Mouse (Mus musculus): ENCODE results near the gene Ino80b. TPM values are rescaled to one million over a fixed set of nuclear protein-coding genes. Genes with fewer than 3 reads are reported as not detected.

The Ino80b gene
- polyA plus RNA-seq, 1 experiment = 35.0 TPM

GRCm38 (mm10) chr6:83107566-83108400 is 17.4 kb downstream of the Ino80b start:
- TF ChIP-seq CTCF (IDR thresholded peaks at IDR 0.05; ENCODE audit: control insufficient read depth, insufficient read depth, insufficient replicate concordance, low read depth, low read length) (peak; percentile 90), POLR2A (IDR thresholded peaks at IDR 0.05; ENCODE audit: control insufficient read depth, low read depth, low read length) (no peak)
- Histone ChIP-seq H3K27ac (ENCODE audit: control insufficient read depth, insufficient read depth, low read depth, low read length) (no peak overlapping the region), H3K27me3 (ENCODE audit: control insufficient read depth, insufficient read depth, low read length) (no peaks in the 10 kb centered on the region), H3K36me3 (ENCODE audit: control insufficient read depth, insufficient read depth, low read length) (no peaks in the 10 kb centered on the region), H3K4me1 (ENCODE audit: control insufficient read depth, insufficient read depth, low read length) (peaks cover 13% of the 10 kb centered on the region), H3K4me3 (ENCODE audit: control insufficient read depth, low read depth, low read length) (peak overlapping the region; percentile 97)

- Histone ChIP-seq H3K27me3 (ENCODE audit: control insufficient read depth, insufficient read depth, low read length) (no peaks in the 10 kb centered on the region), H3K27ac (ENCODE audit: control insufficient read depth, insufficient read depth, low read depth, low read length) (no peak overlapping the region), H3K4me3 (ENCODE audit: control insufficient read depth, low read depth, low read length) (no peak overlapping the region), H3K36me3 (ENCODE audit: control insufficient read depth, insufficient read depth, low read length) (no peaks in the 10 kb centered on the region), H3K4me1 (ENCODE audit: control insufficient read depth, insufficient read depth, low read length) (peaks cover 24% of the 10 kb centered on the region)
- no peak for TF ChIP-seq CTCF (IDR thresholded peaks at IDR 0.05; ENCODE audit: control insufficient read depth, insufficient read depth, insufficient replicate concordance, low read depth, low read length)
- TF ChIP-seq POLR2A (IDR thresholded peaks at IDR 0.05; ENCODE audit: control insufficient read depth, low read depth, low read length) = no peak
Observed at GRCm38 (mm10) chr6:83104158-83104557, 21.1 kb downstream of the Ino80b start.

GRCm38 (mm10) chr6:83103130-83103650 is 22.0 kb downstream of the Ino80b start:
- H3K36me3 ChIP-seq (ENCODE audit: control insufficient read depth, insufficient read depth, low read length) = no peaks in the 10 kb centered on the region
- H3K4me3 ChIP-seq (ENCODE audit: control insufficient read depth, low read depth, low read length) = peak overlapping the region; percentile 99
- peaks cover 24% of the 10 kb centered on the region for H3K4me1 ChIP-seq (ENCODE audit: control insufficient read depth, insufficient read depth, low read length)
- H3K27ac ChIP-seq (ENCODE audit: control insufficient read depth, insufficient read depth, low read depth, low read length) = no peak overlapping the region
- no peaks in the 10 kb centered on the region for H3K27me3 ChIP-seq (ENCODE audit: control insufficient read depth, insufficient read depth, low read length)
- TF ChIP-seq CTCF (IDR thresholded peaks at IDR 0.05; ENCODE audit: control insufficient read depth, insufficient read depth, insufficient replicate concordance, low read depth, low read length) = no peak
- no peak for TF ChIP-seq POLR2A (IDR thresholded peaks at IDR 0.05; ENCODE audit: control insufficient read depth, low read depth, low read length)

- TF ChIP-seq POLR2A (IDR thresholded peaks at IDR 0.05; ENCODE audit: control insufficient read depth, low read depth, low read length) = no peak; the same call in none of the 2 replicates
- no peak; the same call in 1 of the 2 replicates for TF ChIP-seq CTCF (IDR thresholded peaks at IDR 0.05; ENCODE audit: control insufficient read depth, insufficient read depth, insufficient replicate concordance, low read depth, low read length)
- peaks cover 19% of the 10 kb centered on the region for H3K4me1 ChIP-seq (ENCODE audit: control insufficient read depth, insufficient read depth, low read length)
- H3K27ac ChIP-seq (ENCODE audit: control insufficient read depth, insufficient read depth, low read depth, low read length) = peak overlapping the region; percentile 97
Observed at GRCm38 (mm10) chr6:83101688-83102556, 23.3 kb downstream of the Ino80b start.

GRCm38 (mm10) chr6:83101316-83101687 is 23.9 kb downstream of the Ino80b start, which contains the start of the genes Ccdc142 and Gm42688:
Gene Ccdc142 (plus strand): TSS chr6:83101601.
Gene Gm42688 (plus strand): TSS chr6:83101617.
- H3K27me3 ChIP-seq (ENCODE audit: control insufficient read depth, insufficient read depth, low read length) = no peaks in the 10 kb centered on the region
- peaks cover 19% of the 10 kb centered on the region for H3K4me1 ChIP-seq (ENCODE audit: control insufficient read depth, insufficient read depth, low read length)
- peak within 1 kb of the TSS; percentile 99 for H3K4me3 ChIP-seq (ENCODE audit: control insufficient read depth, low read depth, low read length)
- TF ChIP-seq CTCF (IDR thresholded peaks at IDR 0.05; ENCODE audit: control insufficient read depth, insufficient read depth, insufficient replicate concordance, low read depth, low read length) (peak; percentile 30; the same call in 1 of the 2 replicates), POLR2A (IDR thresholded peaks at IDR 0.05; ENCODE audit: control insufficient read depth, low read depth, low read length) (peak; percentile 93)
- H3K27ac ChIP-seq (ENCODE audit: control insufficient read depth, insufficient read depth, low read depth, low read length) = peak within 1 kb of the TSS; percentile 97
- no peaks in the 10 kb centered on the region for H3K36me3 ChIP-seq (ENCODE audit: control insufficient read depth, insufficient read depth, low read length)

More at GRCm38 (mm10) chr6:83101688-83102556, 23.3 kb downstream of the Ino80b start:
- Histone ChIP-seq H3K27me3 (ENCODE audit: control insufficient read depth, insufficient read depth, low read length) (no peaks in the 10 kb centered on the region), H3K36me3 (ENCODE audit: control insufficient read depth, insufficient read depth, low read length) (no peaks in the 10 kb centered on the region), H3K4me3 (ENCODE audit: control insufficient read depth, low read depth, low read length) (peak overlapping the region; percentile 99)

- peaks cover 18% of the 10 kb centered on the region for H3K4me1 ChIP-seq (ENCODE audit: control insufficient read depth, insufficient read depth, low read length)
- no peak overlapping the region for H3K4me3 ChIP-seq (ENCODE audit: control insufficient read depth, low read depth, low read length)
- 0 out of 2 replicates have a peak overlapping the region, but pooled peaks have one; percentile 0 for H3K27ac ChIP-seq (ENCODE audit: control insufficient read depth, insufficient read depth, low read depth, low read length)
- TF ChIP-seq POLR2A (IDR thresholded peaks at IDR 0.05; ENCODE audit: control insufficient read depth, low read depth, low read length) (no peak), CTCF (IDR thresholded peaks at IDR 0.05; ENCODE audit: control insufficient read depth, insufficient read depth, insufficient replicate concordance, low read depth, low read length) (no peak)
- no peaks in the 10 kb centered on the region for H3K27me3 ChIP-seq (ENCODE audit: control insufficient read depth, insufficient read depth, low read length)
- H3K36me3 ChIP-seq (ENCODE audit: control insufficient read depth, insufficient read depth, low read length) = no peaks in the 10 kb centered on the region
Observed at GRCm38 (mm10) chr6:83098411-83098810, 26.8 kb downstream of the Ino80b start.

Data from testis, adult 2 months (tissue).